Mouse (Mus musculus) retina, embryonic 14.5 days (tissue): Measurements from ENCODE around the gene Cadps2.

Experiments used
- DNase-seq: peaks from one replicate; pipeline ENCODE4 v3.0.0-alpha.2; 2015; ENCODE audit warnings: low spot score

Gene Cadps2

GRCm38 (mm10) chr6:23523710-23524109, 315.5 kb downstream of the Cadps2 start:
- DNase-seq = no peak

DNA sequence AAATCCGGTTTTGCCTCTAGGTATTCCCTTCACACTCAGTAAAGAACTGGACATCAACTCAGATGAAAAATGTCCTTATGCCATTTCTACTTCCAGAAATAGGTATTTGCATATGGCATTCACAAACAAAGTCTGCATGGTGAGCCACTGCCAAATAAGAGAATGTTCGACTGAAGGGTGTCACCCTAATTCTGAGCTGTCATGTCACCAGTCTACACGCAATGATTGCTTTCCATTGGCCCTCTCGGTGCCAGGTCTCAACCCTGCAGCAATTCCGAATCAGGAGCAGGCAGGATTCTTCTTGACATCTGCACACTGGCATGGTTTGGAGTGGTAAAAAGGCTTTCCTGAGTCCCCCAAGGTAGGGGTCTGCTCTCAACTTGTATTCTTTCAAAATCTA, 316.7 kb downstream of the Cadps2 start:
- no peak for DNase-seq

DNA sequence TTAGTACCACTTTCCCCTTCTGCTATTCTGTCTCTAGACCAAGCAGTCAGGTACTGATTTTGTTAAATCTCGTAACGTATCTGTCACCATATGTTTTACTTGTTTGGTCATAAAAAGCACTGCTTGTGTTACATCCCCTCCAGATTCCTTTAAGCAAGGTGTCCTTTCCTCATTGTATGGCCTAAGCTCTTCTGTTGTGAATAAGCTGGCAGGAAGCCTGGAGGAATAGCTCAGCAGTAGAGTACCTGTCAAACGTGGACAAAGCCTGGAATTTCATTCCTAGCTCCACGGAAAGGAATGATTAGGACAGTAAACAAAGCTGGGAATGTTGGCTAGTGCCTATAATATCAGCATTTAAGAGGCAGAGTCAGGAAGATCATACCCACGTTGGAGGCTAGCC, 340.6 kb downstream of the Cadps2 start:
- DNase-seq = no peak

GRCm38 (mm10) chr6:23491804-23492203, 347.4 kb downstream of the Cadps2 start:
- peak; percentile 80 for DNase-seq

- no peak for DNase-seq
Measured at GRCm38 (mm10) chr6:23490431-23490830, 348.8 kb downstream of the Cadps2 start.

GRCm38 (mm10) chr6:23489046-23489445, 350.2 kb downstream of the Cadps2 start:
- DNase-seq = no peak

- DNase-seq = peak; percentile 63
Measured at GRCm38 (mm10) chr6:23472686-23473085, 366.5 kb downstream of the Cadps2 start.

DNA sequence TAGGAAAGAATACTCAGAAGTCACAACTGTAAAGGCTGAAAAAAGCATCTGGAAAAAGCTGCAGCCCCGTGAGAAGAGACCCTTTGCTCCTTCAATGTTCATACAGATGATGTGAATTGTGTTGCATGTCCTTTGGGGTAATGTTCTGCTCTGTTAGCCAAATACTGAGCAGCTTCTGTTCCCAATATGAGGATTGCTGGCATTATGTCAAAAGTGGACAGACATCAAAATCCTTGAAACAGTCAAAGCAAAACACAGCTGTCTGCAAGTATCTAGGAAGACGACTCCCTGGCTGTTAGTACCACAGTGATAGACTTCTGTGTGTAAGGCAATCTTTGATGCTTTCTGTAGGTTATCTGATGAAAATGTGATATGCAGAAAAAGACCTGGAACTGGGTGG, 367.4 kb downstream of the Cadps2 start:
- DNase-seq = no peak

DNA sequence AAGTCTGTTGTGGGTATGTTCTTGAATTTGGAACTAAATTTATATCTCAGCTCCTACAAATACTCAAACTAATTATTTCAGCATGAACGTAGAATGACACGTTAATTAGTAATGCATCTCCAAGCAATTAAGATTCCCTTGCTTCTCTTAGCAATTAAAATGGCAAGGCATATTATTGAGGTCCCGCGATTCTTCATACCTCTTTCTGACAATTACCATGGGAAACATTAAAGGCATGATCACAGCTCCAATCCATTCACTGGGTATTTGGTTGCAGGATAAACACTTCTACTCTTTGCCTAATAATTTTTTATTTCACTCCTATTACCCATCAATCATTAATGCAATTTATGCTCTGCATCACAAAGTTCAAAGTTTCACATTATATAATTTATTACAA, 371.3 kb downstream of the Cadps2 start:
- DNase-seq = no peak

DNA sequence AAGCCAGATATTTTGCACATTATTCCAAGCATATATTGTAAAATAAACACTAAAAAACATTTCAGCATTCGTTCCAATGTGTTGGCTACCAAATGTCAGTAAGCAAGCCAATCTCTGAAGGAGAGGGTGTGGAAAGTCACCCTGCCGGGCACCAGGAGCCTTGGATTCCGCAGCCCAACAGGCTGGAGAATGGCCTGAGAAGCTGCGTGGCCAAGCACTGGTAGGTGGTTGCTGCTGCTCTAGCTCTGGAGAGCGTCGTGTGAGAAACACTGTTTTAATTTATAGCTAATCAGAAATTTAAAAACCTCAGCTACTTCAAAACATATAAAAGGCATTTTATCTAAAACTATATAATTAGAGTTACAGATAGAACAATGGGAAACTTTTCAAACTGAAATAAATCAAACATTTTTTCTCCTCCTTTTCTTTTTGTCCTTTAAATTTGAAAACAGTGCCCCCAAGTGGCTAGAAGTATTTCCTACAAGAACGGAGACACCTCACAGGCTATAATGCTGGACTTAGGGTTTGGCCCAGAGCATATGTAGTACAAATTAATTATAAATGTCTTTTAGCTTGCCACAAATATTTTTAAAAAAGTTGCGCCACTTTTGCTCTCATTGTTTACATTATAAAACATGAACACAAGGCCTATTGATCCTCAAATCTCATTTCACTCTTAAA, 376.5 kb downstream of the Cadps2 start:
- peak; percentile 79 for DNase-seq

DNA sequence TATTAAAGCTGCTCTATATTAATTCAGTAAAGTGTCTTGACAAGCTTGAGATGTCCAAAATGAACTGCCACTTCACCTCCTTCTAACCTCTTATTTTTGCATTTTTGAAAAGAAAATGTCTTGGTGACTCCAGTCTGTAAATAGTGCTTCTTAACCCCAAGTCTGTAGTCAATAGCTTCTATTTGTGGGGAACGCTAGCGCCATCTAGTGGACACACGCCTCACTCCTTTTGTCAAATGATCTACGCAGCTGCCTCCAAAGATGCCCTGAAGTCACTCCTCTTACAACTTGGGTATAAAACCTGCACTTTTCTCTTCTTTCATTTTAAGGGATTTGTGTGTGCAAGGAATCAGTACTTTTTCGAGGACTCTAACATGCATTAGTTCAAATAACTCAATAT, 381.5 kb downstream of the Cadps2 start:
- DNase-seq = peak; percentile 91

DNA sequence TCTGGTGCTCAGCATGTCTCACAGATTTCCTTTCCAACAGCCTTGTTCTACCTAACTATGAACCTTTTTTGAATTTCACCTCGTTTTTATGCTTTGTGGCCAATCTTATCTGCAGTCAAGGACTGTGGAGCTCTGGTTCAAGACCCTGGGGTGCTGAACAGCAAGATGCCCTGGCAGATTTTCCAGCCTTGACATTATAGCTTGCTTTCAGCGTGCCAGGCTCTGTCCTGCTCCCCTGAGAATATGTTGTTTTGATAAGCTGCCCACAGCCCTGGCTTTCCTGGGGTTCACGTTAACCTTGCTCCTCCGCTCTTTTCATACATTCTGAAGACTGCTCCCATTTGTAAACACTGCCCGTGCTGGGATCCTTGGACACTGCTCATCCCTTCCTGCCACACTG, 385.3 kb downstream of the Cadps2 start:
- no peak for DNase-seq

DNA sequence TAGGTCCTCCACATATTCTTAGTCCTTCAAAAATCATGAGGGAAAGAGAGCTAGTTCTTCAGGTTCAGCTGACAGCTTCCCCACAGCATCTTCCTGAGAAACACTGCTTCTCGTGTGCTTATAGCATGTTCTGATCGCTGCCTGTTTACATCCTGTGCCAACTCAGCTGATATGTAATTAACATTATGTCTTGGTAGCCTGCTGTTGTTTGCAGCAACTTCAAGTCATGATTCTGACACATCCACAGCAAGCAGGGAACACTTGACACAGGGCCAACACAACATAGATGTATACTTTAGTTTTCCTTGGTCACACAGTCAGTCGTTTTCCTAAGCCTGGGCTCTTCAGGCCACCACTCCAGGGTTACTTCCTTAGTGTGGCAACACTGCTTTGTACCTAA, 399.3 kb downstream of the Cadps2 start:
- no peak for DNase-seq

GRCm38 (mm10) chr6:23410256-23411049, 428.8 kb downstream of the Cadps2 start:
- DNase-seq = no peak

DNA sequence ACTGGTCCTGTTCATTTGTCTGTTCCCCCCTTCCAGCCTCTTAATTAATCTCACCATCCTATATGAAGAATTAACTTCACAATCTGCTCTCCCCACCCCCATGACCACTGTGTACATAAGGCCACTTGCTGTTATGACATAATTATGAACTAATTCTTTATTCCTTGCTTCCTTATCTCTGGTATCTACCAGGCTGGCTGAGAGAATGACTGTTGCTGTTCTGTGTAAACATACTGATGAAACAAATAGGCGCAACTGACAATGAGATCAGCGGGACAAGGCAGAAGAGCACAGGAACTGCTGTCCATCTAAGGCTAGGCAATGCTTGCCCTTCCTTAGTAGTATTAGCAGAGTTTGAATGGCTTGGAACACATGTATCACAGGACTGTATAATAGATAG, 445.1 kb downstream of the Cadps2 start:
- no peak for DNase-seq

DNA sequence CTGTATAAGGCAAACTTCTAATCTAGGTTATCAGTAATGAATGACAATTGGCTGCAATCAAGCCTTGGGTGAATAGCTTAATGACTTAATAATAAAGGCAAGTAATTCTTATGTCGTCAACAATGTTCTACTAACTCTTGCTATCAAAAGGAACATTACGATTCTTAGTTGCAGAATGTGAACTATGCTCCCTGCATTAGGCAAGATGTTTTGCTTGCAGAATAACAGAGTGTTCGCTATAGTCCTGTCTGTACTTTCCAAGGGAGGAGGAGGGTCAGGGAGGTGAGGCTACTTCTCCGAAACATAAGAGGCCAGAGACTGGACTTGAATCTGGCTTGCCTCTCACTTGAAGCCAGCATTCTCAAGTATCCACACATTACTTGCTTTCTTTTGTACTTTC, 446.5 kb downstream of the Cadps2 start:
- no peak for DNase-seq

GRCm38 (mm10) chr6:23386711-23387110, 452.5 kb downstream of the Cadps2 start:
- DNase-seq = peak; percentile 32

GRCm38 (mm10) chr6:23383004-23383347, 456.2 kb downstream of the Cadps2 start:
- no peak for DNase-seq

DNA sequence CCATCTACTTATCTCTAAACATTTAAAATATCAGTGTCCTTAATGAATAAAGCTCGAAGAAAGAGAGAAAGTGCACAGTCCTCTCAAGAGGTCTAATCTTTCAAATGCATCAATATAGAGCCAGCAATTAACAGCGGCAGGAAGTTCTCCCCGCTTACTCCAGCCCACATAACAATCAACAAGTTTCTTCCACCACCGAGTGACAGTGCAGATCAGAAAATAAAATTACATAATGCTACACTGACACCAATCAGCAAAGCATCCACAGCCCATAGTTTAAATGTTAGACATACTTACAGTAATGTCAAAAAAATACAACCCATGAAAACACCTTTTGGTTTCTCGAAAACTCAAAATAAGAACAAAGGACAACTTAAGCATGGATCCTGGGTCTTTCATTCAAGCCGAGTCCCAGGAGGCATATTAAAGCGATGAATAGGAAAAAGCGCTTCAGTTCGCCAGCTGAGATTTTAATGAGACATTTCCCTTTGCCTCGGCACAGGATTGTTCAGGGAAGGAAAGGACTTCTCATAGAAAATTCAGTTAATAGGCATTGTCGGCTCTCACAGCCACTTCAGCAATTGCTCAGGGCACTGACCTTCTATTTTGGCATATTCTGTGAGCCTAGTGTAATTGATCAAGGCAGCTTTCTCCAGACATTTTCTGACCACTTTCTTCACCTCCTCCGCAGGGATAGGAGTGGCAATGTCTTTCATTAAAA, 456.8 kb downstream of the Cadps2 start:
- peak; percentile 85 for DNase-seq

DNA sequence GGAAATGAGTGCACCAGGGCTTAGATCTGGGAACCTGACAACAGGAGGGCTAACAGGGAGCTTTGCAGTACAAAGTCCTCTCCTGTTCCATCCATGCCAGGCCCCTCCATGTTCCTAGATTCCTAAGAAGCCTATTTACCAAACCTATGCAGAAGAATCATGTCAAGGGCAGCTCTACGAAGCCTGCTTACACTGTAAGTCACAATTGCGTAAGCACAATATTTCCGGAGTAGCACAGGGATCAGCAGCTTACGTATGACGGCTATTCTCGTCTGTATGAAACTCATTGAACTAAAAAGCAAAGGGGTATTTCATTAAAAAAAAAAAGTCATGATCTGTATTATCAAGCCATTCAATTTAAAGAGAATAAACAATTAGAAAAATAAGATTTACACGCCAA, 462.9 kb downstream of the Cadps2 start:
- DNase-seq = no peak

DNA sequence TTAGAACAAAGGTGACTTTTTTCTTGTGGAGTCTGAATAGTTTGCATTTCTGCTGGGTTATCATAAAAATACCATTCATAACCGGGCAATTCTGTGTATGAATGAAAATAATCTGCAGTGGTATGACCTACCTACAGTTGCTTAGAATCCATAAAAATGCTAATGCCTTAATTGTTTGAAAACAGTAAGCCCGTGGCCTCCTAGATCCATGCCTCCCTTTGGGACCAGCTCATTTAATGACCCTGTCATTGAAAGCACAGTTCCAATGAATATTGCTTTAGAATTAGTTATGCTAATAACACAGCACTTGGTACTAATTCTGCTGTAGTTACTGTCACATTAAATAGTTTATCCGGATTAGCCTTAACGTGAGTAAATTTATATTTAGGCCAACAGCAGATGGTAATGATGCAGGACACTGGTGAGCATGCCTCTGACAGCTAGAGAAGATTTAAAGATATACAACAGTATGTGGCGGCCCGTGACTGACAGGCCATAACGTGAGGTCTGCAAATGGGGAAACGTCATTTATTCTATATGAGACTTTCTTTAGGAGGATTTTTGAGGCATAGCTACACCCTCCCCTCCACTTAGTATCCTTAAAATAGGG, 477.3 kb downstream of the Cadps2 start:
- DNase-seq = no peak

GRCm38 (mm10) chr6:23360596-23360995, 478.6 kb downstream of the Cadps2 start:
- no peak for DNase-seq

DNA sequence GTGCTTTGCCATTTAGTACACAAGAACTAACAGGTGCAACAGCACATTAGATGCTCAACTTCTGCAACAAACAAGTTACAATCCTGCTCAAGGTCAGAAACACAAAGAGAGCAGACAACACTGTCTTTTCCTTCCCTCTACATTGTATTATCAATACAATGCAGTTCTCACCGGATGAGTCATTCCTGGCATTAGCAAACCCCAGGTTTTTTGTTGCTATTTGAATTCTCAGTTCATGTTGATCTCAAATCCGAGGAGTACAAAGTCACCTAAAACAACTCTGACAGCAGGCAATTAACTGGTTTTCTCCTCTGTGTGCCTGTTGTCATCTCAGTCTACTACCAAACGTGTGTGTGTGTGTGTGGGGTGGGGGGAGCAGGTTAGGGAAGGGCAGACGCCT, 483.1 kb downstream of the Cadps2 start:
- DNase-seq = no peak
